Mouse (Mus musculus): ENCODE results near the gene Gm5901. TPM values are rescaled to one million over a fixed set of nuclear protein-coding genes. Genes with fewer than 3 reads are reported as not detected.
"Not testable (repeated sequence)": the region's sequence is repeated elsewhere in the genome, so short reads cannot be mapped to it uniquely, and the experiment has no call there.

Gene Gm5901
- polyA plus RNA-seq, 1 experiment from 2014 or later = not detected

DNA sequence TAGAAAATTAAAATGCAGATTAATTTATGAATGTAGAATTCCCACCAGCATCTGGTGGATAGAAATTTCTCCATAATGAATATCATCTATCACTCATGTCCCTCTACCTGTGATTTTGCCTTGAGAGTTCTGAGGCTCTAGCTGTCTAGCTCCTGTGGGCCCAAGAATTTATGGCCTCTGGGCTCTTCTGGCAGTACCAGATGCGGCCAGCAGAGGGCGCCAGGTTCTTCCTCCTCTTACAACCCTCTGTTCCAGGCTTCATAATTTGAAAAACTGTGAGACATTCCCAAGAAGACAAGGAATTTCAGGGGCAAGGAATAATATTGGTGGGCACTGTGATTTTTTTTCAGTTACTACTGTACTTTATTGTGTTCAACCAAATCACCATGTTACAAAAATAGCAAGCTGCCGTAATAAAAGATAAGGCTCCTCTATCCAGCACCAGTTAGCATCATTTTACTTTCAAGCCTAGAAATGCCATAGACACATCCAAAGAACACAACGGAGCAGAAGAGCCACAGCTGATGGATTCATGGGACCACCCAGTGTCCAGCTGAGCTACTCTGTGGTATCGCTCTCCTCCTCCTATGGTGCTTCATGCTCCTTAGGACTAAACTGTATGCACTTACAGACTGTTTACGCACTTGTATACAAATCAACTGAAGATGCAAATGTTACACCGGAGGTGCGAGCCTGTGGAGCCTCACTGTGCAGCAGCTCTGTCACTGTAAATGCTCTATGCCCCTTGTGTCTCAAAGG, 37.2 kb downstream of the Gm5901 start:
- 45% methylated on average over 8 of the region's 8 CpGs for WGBS (ENCODE audit: insufficient replicate concordance)
- not testable (repeated sequence) for H3K36me3 ChIP-seq; H3K4me1 ChIP-seq; H3K27me3 ChIP-seq (replicated peaks); H3K9me3 ChIP-seq (replicated peaks); H3K9ac ChIP-seq; H3K27ac ChIP-seq; H3K4me2 ChIP-seq; ATAC-seq; H3K4me3 ChIP-seq

DNA sequence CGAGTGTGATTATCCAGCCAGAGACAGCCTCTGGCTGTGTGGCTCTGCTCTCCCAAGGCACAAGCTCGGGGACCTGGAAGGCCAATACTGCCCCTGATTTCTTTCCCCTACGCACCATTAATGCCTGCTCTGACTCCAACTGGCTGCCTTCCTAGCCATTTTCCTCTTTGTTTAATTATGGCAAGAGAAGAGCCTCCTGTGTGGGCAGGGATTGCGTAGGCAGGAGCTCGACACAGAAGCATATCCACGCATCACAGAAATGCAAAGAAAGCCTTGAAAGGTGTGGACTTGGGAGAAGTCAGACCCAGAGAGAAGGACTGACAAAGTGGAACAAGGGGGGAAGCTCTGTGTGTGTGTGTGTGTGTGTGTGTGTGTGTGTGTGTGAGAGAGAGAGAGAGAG, 39.5 kb downstream of the Gm5901 start:
- Histone ChIP-seq H3K4me3 (no peak overlapping the region), H3K4me1 (no peaks in the 10 kb centered on the region), H3K27me3 (replicated peaks) (peaks cover 5% of the 10 kb centered on the region; the same call in 1 of the 2 replicates), H3K9me3 (replicated peaks) (no peaks in the 10 kb centered on the region), H3K9ac (no peak overlapping the region), H3K36me3 (no peaks in the 10 kb centered on the region), H3K4me2 (no peak overlapping the region), H3K27ac (no peak overlapping the region)
- no peak for ATAC-seq
- WGBS (ENCODE audit: insufficient replicate concordance) = 50% methylated on average over 6 of the region's 6 CpGs

DNA sequence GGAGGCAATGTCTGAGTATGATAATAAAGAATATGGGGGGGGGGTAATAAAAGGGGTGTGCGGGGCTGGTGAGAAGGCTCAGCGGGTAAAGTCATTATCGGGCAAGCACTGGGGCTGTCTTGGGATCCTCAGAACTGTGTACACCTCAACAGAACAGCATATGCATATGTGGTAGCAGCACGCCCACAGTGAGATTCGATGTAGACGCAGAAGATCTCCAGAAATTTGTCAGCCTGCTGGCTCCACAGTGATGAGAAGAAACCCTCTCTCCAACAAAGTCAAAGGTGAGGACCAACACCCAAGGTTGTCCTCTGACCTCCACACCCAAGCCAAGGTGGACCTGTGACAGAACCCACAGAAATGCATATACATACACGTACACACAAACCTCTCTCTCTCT, 41.7 kb downstream of the Gm5901 start:
- Histone ChIP-seq H3K4me3 (no peak overlapping the region), H3K9ac (no peak overlapping the region), H3K4me2 (no peak overlapping the region), H3K36me3 (no peaks in the 10 kb centered on the region), H3K27ac (no peak overlapping the region), H3K9me3 (replicated peaks) (no peaks in the 10 kb centered on the region), H3K4me1 (no peaks in the 10 kb centered on the region), H3K27me3 (replicated peaks) (peaks cover 5% of the 10 kb centered on the region; the same call in 1 of the 2 replicates)
- WGBS (ENCODE audit: insufficient replicate concordance) = 74% methylated on average over 7 of the region's 7 CpGs
- ATAC-seq = no peak

DNA sequence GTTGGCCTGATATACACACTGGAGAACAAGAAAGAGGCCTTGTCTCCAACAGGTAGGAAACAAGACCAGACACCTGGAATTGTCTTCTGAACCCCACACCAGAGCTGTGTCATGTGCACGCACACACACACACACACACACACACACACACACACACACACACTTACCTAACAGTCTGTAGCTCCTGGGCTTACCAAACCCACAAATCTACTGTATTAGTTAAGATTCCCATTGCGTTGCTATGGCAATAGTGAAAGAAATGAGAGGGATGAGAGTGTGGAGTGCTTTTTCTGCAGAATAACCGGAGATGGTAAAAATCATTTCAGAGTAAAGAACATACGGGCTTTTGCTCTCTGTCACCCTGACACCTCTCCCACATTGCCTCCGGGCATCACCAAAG, 43.3 kb downstream of the Gm5901 start:
- 74% methylated on average over 5 of the region's 5 CpGs for WGBS (ENCODE audit: insufficient replicate concordance)
- Histone ChIP-seq H3K9me3 (replicated peaks) (no peaks in the 10 kb centered on the region), H3K9ac (no peak overlapping the region), H3K4me1 (no peaks in the 10 kb centered on the region), H3K36me3 (no peaks in the 10 kb centered on the region), H3K4me2 (no peak overlapping the region), H3K4me3 (no peak overlapping the region), H3K27me3 (replicated peaks) (peaks cover 5% of the 10 kb centered on the region; the same call in 1 of the 2 replicates), H3K27ac (no peak overlapping the region)
- ATAC-seq = no peak

DNA sequence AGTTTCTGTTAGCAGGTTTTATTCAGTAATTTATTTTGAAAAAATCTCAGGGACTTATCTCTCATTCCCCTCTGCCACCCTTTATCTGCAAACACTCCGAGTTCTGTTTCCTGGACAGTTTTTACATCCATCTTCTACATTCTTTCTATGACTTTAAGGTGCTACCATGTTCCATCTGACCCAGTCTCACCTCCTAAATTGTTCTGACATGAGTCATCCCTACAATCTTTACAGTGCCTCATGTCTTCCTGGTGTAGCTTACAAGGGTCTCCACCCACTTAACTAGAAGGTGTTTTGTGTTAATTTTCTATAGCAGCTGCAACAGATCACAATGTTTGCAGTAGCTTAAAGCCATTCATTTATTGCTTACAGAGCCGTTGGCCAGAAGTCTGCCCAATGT, 46.1 kb downstream of the Gm5901 start:
- Histone ChIP-seq H3K4me2 (no peak overlapping the region), H3K36me3 (no peaks in the 10 kb centered on the region), H3K9me3 (replicated peaks) (no peaks in the 10 kb centered on the region), H3K27me3 (replicated peaks) (peaks cover 28% of the 10 kb centered on the region), H3K4me3 (no peak overlapping the region), H3K27ac (no peak overlapping the region), H3K4me1 (peaks cover 3% of the 10 kb centered on the region; the same call in 1 of the 2 replicates), H3K9ac (no peak overlapping the region)
- 39% methylated on average over 2 of the region's 2 CpGs for WGBS (ENCODE audit: insufficient replicate concordance)
- ATAC-seq = no peak

DNA sequence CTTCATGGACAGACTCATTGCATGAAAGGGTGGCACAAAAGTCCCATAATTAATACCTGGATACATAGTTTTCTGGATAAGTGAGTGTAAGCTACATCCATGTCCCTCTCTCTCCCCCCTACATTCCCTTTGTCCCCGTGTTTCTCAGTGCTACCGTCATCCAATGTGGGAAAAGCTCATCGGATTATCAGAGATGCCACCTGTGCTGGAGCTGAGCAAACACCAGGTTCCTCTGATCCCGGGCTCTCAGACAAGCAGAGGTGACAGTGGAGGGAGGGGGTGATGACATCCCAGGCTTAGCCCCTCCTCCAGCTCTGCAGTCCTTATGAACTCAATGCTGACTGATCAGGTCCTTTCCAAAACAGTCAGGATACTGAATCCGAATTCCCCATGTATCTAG, 49.5 kb downstream of the Gm5901 start:
- Histone ChIP-seq H3K4me3 (no peak overlapping the region), H3K9me3 (replicated peaks) (no peaks in the 10 kb centered on the region), H3K27ac (no peak overlapping the region), H3K4me1 (peaks cover 3% of the 10 kb centered on the region; the same call in 1 of the 2 replicates), H3K36me3 (no peaks in the 10 kb centered on the region), H3K4me2 (no peak overlapping the region), H3K27me3 (replicated peaks) (peaks cover 55% of the 10 kb centered on the region), H3K9ac (no peak overlapping the region)
- 18% methylated on average over 5 of the region's 5 CpGs for WGBS (ENCODE audit: insufficient replicate concordance)
- no peak for ATAC-seq

DNA sequence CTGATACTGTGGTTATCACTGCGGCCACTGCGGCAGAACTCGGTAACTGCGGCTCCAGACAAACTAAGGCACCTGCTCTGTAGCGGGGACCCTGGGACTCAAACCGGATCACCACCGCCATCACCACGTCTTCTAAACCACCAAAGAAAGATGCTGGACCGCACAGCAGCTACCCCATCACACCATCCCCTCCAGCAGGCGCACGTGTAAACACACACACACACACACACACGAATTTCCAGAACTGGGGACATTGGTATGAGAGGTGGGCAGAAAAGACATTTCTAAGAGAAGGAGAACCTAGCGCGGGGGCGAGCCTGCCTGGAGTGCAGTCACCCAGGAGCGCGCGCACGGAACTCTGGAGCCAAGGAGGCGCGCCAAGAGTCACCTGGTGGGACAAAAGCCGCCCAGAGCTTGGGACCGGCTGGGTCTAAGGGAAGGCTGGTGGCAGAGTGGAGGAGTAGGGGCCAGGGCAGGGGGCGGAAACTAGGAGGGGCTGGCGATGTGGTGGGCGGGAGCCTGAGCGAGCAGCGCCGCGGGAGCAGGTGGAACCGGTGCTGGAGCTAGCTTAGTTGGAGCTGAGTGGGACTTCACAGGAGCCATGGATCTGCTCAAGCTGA, 50.7 kb downstream of the Gm5901 start, which contains the start of gene Cckbr:
Gene Cckbr, plus strand, starts transcription at position 308 of the 620 bp plus-strand sequence.
- Histone ChIP-seq H3K36me3 (no peaks in the 10 kb centered on the region), H3K4me3 (peak within 1 kb of the TSS; percentile 2), H3K4me1 (peaks cover 3% of the 10 kb centered on the region; the same call in 1 of the 2 replicates), H3K27ac (no peak within 1 kb of the TSS), H3K4me2 (peak within 1 kb of the TSS; percentile 51), H3K9me3 (replicated peaks) (no peaks in the 10 kb centered on the region), H3K9ac (no peak within 1 kb of the TSS), H3K27me3 (replicated peaks) (peaks cover 59% of the 10 kb centered on the region)
- WGBS (ENCODE audit: insufficient replicate concordance) = 4% methylated on average over 31 of the region's 31 CpGs
- peak; percentile 21; the same call in 1 of the 2 replicates for ATAC-seq

DNA sequence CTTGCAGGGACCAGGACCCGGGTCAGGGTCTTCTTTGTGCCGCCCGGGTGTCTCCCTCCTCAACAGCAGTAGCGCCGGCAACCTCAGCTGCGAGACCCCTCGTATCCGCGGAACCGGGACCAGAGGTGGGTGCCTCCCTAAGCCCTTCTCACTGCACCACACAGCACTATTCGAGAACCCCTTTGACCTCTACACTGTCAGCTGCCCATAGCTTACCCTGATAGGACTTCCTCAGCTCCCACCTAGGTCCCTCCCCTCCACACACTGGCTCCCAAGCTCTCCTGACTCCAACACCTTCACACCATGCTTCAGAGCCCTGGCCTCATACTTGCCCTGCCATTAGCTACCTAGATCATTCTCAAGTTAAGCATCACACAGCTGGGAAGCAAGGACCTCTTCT, 51.2 kb downstream of the Gm5901 start:
- Histone ChIP-seq H3K4me1 (peaks cover 3% of the 10 kb centered on the region; the same call in 1 of the 2 replicates), H3K9ac (no peak overlapping the region), H3K4me2 (peak overlapping the region; percentile 51; the same call in 1 of the 2 replicates), H3K9me3 (replicated peaks) (no peaks in the 10 kb centered on the region), H3K27ac (no peak overlapping the region), H3K27me3 (replicated peaks) (peaks cover 59% of the 10 kb centered on the region), H3K4me3 (peak overlapping the region; percentile 2; the same call in 1 of the 2 replicates), H3K36me3 (no peaks in the 10 kb centered on the region)
- WGBS (ENCODE audit: insufficient replicate concordance) = 2% methylated on average over 11 of the region's 11 CpGs
- no peak; the same call in 1 of the 2 replicates for ATAC-seq

Other genes starting within 250 kb of the Gm5901 start
- not detected in 2 replicates for gene Olfr683, start 228.0 kb upstream of the Gm5901 start, polyA plus RNA-seq (2016; fragmentation: Nextera tagmentation; extraction: Ambion mirVana)
- gene Olfr684, start 211.4 kb upstream of the Gm5901 start, polyA plus RNA-seq (2016; fragmentation: Nextera tagmentation; extraction: Ambion mirVana) = not detected in 2 replicates
- not detected in 2 replicates for gene Olfr685, start 189.0 kb upstream of the Gm5901 start, polyA plus RNA-seq (2016; fragmentation: Nextera tagmentation; extraction: Ambion mirVana)
- not detected in 2 replicates for gene Olfr686, start 167.6 kb upstream of the Gm5901 start, polyA plus RNA-seq (2016; fragmentation: Nextera tagmentation; extraction: Ambion mirVana)
- not detected in 2 replicates for gene Olfr688, start 86.9 kb upstream of the Gm5901 start, polyA plus RNA-seq (2016; fragmentation: Nextera tagmentation; extraction: Ambion mirVana)
- gene Olfr689, start 63.9 kb upstream of the Gm5901 start, polyA plus RNA-seq (2016; fragmentation: Nextera tagmentation; extraction: Ambion mirVana) = not detected in 2 replicates
- gene Olfr690, start 40.9 kb upstream of the Gm5901 start, polyA plus RNA-seq (2016; fragmentation: Nextera tagmentation; extraction: Ambion mirVana) = not detected in 2 replicates
- 0.05 TPM in 1 of 2 replicates, not detected in the other for gene Olfr691, start 32.8 kb upstream of the Gm5901 start, polyA plus RNA-seq (2016; fragmentation: Nextera tagmentation; extraction: Ambion mirVana)
- gene Olfr692, start 6.8 kb upstream of the Gm5901 start, polyA plus RNA-seq (2016; fragmentation: Nextera tagmentation; extraction: Ambion mirVana) = not detected in 2 replicates
- gene Fam160a2, start 25.0 kb downstream of the Gm5901 start, polyA plus RNA-seq (2016; fragmentation: Nextera tagmentation; extraction: Ambion mirVana) = 15.9 and 16.9 TPM in 2 replicates
- not detected in 2 replicates for gene Cnga4, start 29.5 kb downstream of the Gm5901 start, polyA plus RNA-seq (2016; fragmentation: Nextera tagmentation; extraction: Ambion mirVana)
- gene Cckbr, start 50.7 kb downstream of the Gm5901 start, polyA plus RNA-seq (2016; fragmentation: Nextera tagmentation; extraction: Ambion mirVana) = not detected in 2 replicates
- 8.3 and 8.9 TPM in 2 replicates for gene Cavin3, start 107.3 kb downstream of the Gm5901 start, polyA plus RNA-seq (2016; fragmentation: Nextera tagmentation; extraction: Ambion mirVana)
- 27.6 and 28.7 TPM in 2 replicates for gene Smpd1, start 179.3 kb downstream of the Gm5901 start, polyA plus RNA-seq (2016; fragmentation: Nextera tagmentation; extraction: Ambion mirVana)
- gene Apbb1, start 206.6 kb downstream of the Gm5901 start, polyA plus RNA-seq (2016; fragmentation: Nextera tagmentation; extraction: Ambion mirVana) = 6.3 and 6.7 TPM in 2 replicates
- 81.9 and 84.3 TPM in 2 replicates for gene Hpx, start 225.1 kb downstream of the Gm5901 start, polyA plus RNA-seq (2016; fragmentation: Nextera tagmentation; extraction: Ambion mirVana)

All from liver, embryonic 12.5 days (tissue).